Mouse (Mus musculus): ENCODE data around the gene Spata16.

GRCm38 (mm10) chr3:27006844-27007243 is 369.4 kb downstream of the Spata16 start:
- TF ChIP-seq CTCF (IDR thresholded peaks at IDR 0.05; ENCODE audit: low read depth) (no peak), EP300 (IDR thresholded peaks at IDR 0.05; ENCODE audit: low read depth) (no peak)

Measured in heart, postnatal 0 days (tissue).